Comparison of ENCODE assay signal across 15 mouse cellular contexts in genomic region chr7:142353854-142354253, GRCm38 (mm10). TPM values are rescaled to one million over a fixed set of nuclear protein-coding genes. Genes with fewer than 3 reads are reported as not detected.
DNase-seq lines count a peak whose midpoint lies in the region; ATAC-seq lines count a peak whose summit lies in the region.
"Had no signal": no experiment of that assay in that cellular context is flagged by ENCODE, and none has a peak within 500 bp of the region (broad histone marks: within the 10 kb centered on the region; RNA-seq: fewer than 3 reads in every experiment).

No protein-coding gene starts in this region.

- H3K27me3 ChIP-seq in kidney, embryonic 14.5 days (ENCODE audit: control insufficient read depth, insufficient read depth, low read length), result no peaks in the 10 kb centered on the region
- H3K27me3 ChIP-seq: limb, embryonic 15.5 days had no signal

- H3K4me1 ChIP-seq in kidney, embryonic 14.5 days (ENCODE audit: control insufficient read depth, insufficient read depth, low read length), result peaks cover 6% of the 10 kb centered on the region; the same call in 1 of the 2 replicates

- DNase-seq in T-cell, adult 2 months (ENCODE audit: low spot score), result peak; percentile 88
- DNase-seq in liver, result peak; percentile 80
- DNase-seq in naive thymus-derived CD4-positive, alpha-beta T cell, adult 2 months (ENCODE audit: low read depth), result peak; percentile 84
- DNase-seq in kidney, adult 8-10 months, result no peak
- no peak for DNase-seq in heart, postnatal 4 days
- DNase-seq: heart, adult 2 months; right cerebral cortex, postnatal 14 days had no signal

- H3K9ac ChIP-seq in kidney, embryonic 14.5 days (ENCODE audit: low read depth, low read length), result no peak overlapping the region
- H3K9ac ChIP-seq: limb, embryonic 15.5 days had no signal

- ATAC-seq in CD4-positive, CD25-positive, alpha-beta regulatory T cell, adult 4 months, result peak; percentile 89
- ATAC-seq in frontal cortex, adult (ENCODE audit: low TSS enrichment), result no peak
- ATAC-seq in kidney, embryonic 14.5 days (ENCODE audit: low FRiP score, low TSS enrichment), result no peak

- no peak overlapping the region for H3K4me3 ChIP-seq in kidney, embryonic 14.5 days (ENCODE audit: low read length)
- H3K4me3 ChIP-seq: heart, adult 2 months; limb, embryonic 15.5 days had no signal

- no peak overlapping the region for H3K27ac ChIP-seq in kidney, embryonic 14.5 days (ENCODE audit: low read depth, low read length)
- H3K27ac ChIP-seq: heart, adult 2 months; limb, embryonic 15.5 days had no signal

- H3K9me3 ChIP-seq in kidney, embryonic 14.5 days (ENCODE audit: control insufficient read depth, low read length), result no peaks in the 10 kb centered on the region
- H3K9me3 ChIP-seq: limb, embryonic 15.5 days had no signal

- WGBS in kidney, embryonic 14.5 days, result 73% methylated on average over 5 of the region's 5 CpGs

- H3K4me2 ChIP-seq in kidney, embryonic 14.5 days (replicated peaks; ENCODE audit: low read depth, low read length), result no peak overlapping the region
- H3K4me2 ChIP-seq: limb, embryonic 15.5 days had no signal

- no peaks in the 10 kb centered on the region for H3K36me3 ChIP-seq in kidney, embryonic 14.5 days (ENCODE audit: control insufficient read depth, insufficient read depth, low read length)
- H3K36me3 ChIP-seq: limb, embryonic 15.5 days had no signal

RNA-seq across cellular contexts. Expression of gene Ifitm10, which starts 19.7 kb away (rescaled TPM):
- under 1 TPM in 1 of 2 experiments, not detected in 1; 0.91 TPM for polyA plus RNA-seq in CD4-positive, CD25-positive, alpha-beta regulatory T cell, adult 4 months (2017; shearing (Covaris generic))
- 1.4 and 1.7 TPM in 2 replicates for polyA plus RNA-seq in kidney, embryonic 14.5 days (2014; fragmentation: Nextera tagmentation; extraction: Ambion mirVana)
- total RNA-seq in heart, postnatal 4 days (2021), result 1 to 10 TPM; 2.0 TPM
- polyA plus RNA-seq: neural tube, embryonic 11.5 days had no signal

RNA-seq across cellular contexts. Expression of gene Gm49369, which starts 28.6 kb away (rescaled TPM):
- not detected for polyA plus RNA-seq in CD4-positive, CD25-positive, alpha-beta regulatory T cell, adult 4 months (2017; shearing (Covaris generic))
- not detected in 2 replicates for polyA plus RNA-seq in kidney, embryonic 14.5 days (2014; fragmentation: Nextera tagmentation; extraction: Ambion mirVana)
- total RNA-seq in heart, postnatal 4 days (2021), result 1 to 10 TPM in 1 of 2 experiments, under 1 TPM in 1; 0.43 to 1.7 TPM
- polyA plus RNA-seq: forebrain, embryonic 11.5 days; heart, adult 2 months; intestine, embryonic 14.5 days; limb, embryonic 15.5 days; neural tube, embryonic 11.5 days had no signal

RNA-seq across cellular contexts. Expression of gene Ctsd, which starts 34.0 kb away (rescaled TPM):
- 100 to 1,000 TPM; 277 to 325 TPM for polyA plus RNA-seq in CD4-positive, CD25-positive, alpha-beta regulatory T cell, adult 4 months (2017; shearing (Covaris generic))
- 223 and 260 TPM in 2 replicates for polyA plus RNA-seq in kidney, embryonic 14.5 days (2014; fragmentation: Nextera tagmentation; extraction: Ambion mirVana)
- 100 to 1,000 TPM; 344 to 370 TPM for total RNA-seq in heart, postnatal 4 days (2021)

RNA-seq across cellular contexts. Expression of gene Krtap5-4, which starts 50.5 kb away (rescaled TPM):
- polyA plus RNA-seq in CD4-positive, CD25-positive, alpha-beta regulatory T cell, adult 4 months (2017; shearing (Covaris generic)), result not detected
- polyA plus RNA-seq in kidney, embryonic 14.5 days (2014; fragmentation: Nextera tagmentation; extraction: Ambion mirVana), result not detected in 2 replicates
- not detected for total RNA-seq in heart, postnatal 4 days (2021)
- total RNA-seq: heart, adult 2 months; layer of hippocampus, postnatal 25 days had no signal
- polyA plus RNA-seq: forebrain, embryonic 11.5 days; heart, adult 2 months; intestine, embryonic 14.5 days; limb, embryonic 15.5 days; neural tube, embryonic 11.5 days had no signal

RNA-seq across cellular contexts. Expression of gene Krtap5-1, which starts 56.9 kb away (rescaled TPM):
- not detected for polyA plus RNA-seq in CD4-positive, CD25-positive, alpha-beta regulatory T cell, adult 4 months (2017; shearing (Covaris generic))
- polyA plus RNA-seq in kidney, embryonic 14.5 days (2014; fragmentation: Nextera tagmentation; extraction: Ambion mirVana), result not detected in 2 replicates
- total RNA-seq in heart, postnatal 4 days (2021), result not detected
- total RNA-seq: heart, adult 2 months; layer of hippocampus, postnatal 25 days had no signal
- polyA plus RNA-seq: forebrain, embryonic 11.5 days; heart, adult 2 months; limb, embryonic 15.5 days; neural tube, embryonic 11.5 days had no signal

Comparison
In these comparisons a context has a peak if more than half of its experiments do, and no peak if none do; other contexts are left out.
1. DNase-seq: peak in T-cell, adult 2 months (single experiment), liver (single experiment) and naive thymus-derived CD4-positive, alpha-beta T cell, adult 2 months (single experiment); none in kidney, adult 8-10 months (0 of 2) and heart, postnatal 4 days (single experiment).